Comparison of ENCODE assay signal across 8 mouse cellular contexts in the genomic region with DNA sequence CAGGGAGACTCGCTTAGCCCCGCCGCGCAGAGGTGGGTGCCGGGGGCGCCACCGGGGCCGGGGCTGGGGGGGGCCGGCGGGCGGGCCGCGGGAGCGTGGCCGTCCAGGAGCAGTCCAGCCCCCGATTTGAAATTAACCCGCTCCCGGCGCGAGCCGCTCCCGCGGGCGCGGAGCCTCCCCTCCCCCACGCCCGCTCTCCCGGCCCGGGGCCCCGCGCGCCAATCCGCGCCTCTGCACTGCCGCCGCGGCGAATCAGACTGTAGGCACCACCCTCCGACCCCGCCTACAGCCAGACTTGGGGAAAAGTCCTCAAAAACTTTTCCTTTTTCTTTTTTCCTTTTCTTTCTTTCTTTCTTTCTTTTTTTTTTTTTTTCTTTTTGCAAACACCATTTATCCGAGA. TPM values are rescaled to one million over a fixed set of nuclear protein-coding genes. Genes with fewer than 3 reads are reported as not detected.
DNase-seq lines count a peak whose midpoint lies in the region; ATAC-seq and TF ChIP-seq lines count a peak whose summit lies in the region.

E2f8 (minus strand) TSS at position 111 of the 400 bp plus-strand sequence.

- H3K4me2 ChIP-seq in hindbrain, embryonic 16.5 days (ENCODE audit: low read length): peak within 1 kb of the TSS; percentile 100
- H3K4me2 ChIP-seq in liver, embryonic 12.5 days: peak within 1 kb of the TSS; percentile 93
- peak within 1 kb of the TSS; percentile 100 for H3K4me2 ChIP-seq in neural tube, embryonic 12.5 days (replicated peaks)

- no peak for ATAC-seq in cerebellum, adult (ENCODE audit: insufficient number of reproducible peaks, low FRiP score, low TSS enrichment)
- peak; percentile 57 for ATAC-seq in hindbrain, embryonic 16.5 days
- ATAC-seq in liver, embryonic 12.5 days: peak; percentile 73
- peak; percentile 90 for ATAC-seq in neural tube, embryonic 12.5 days (ENCODE audit: low FRiP score, low read depth)

- no peaks in the 10 kb centered on the region for H3K9me3 ChIP-seq in hindbrain, embryonic 16.5 days (ENCODE audit: control insufficient read depth, low read length)
- no peaks in the 10 kb centered on the region for H3K9me3 ChIP-seq in liver, embryonic 12.5 days (replicated peaks)
- H3K9me3 ChIP-seq in neural tube, embryonic 12.5 days: no peaks in the 10 kb centered on the region

- no peak for TF ChIP-seq POLR2A in thymus, adult 2 months (IDR thresholded peaks at IDR 0.05; ENCODE audit: control insufficient read depth, extremely low read depth, insufficient read depth, low read length, poor library complexity)

- H3K4me3 ChIP-seq in gastrocnemius, adult 2 months: peak within 1 kb of the TSS; percentile 89
- H3K4me3 ChIP-seq in hindbrain, embryonic 16.5 days (ENCODE audit: low read length): peak within 1 kb of the TSS; percentile 72
- H3K4me3 ChIP-seq in liver, embryonic 12.5 days: peak within 1 kb of the TSS; percentile 84
- H3K4me3 ChIP-seq in neural tube, embryonic 12.5 days: peak within 1 kb of the TSS; percentile 70
- peak within 1 kb of the TSS; percentile 60 for H3K4me3 ChIP-seq in thymus, adult 2 months (ENCODE audit: control insufficient read depth, insufficient read depth, low read length)

- intact Hi-C loops in gastrocnemius, adult 2 months (cut with DNase I): no loop called here

- TF ChIP-seq CTCF in gastrocnemius, adult 2 months (IDR thresholded peaks at IDR 0.05): no peak
- no peak for TF ChIP-seq CTCF in thymus, adult 2 months (IDR thresholded peaks at IDR 0.05; ENCODE audit: borderline replicate concordance, control insufficient read depth, extremely low read depth, insufficient read depth, low read length, poor library complexity)

- under 1% methylated on average over 28 of the region's 41 CpGs for WGBS in hindbrain, embryonic 16.5 days
- 0% methylated on average over 23 of the region's 41 CpGs for WGBS in liver, embryonic 12.5 days (ENCODE audit: insufficient replicate concordance)
- under 1% methylated on average over 26 of the region's 41 CpGs for WGBS in neural tube, embryonic 12.5 days
- WGBS in thymus, adult 2 months: under 1% methylated on average over 41 of the region's 41 CpGs

- H3K27ac ChIP-seq in gastrocnemius, adult 2 months: no peak within 1 kb of the TSS
- no peak within 1 kb of the TSS for H3K27ac ChIP-seq in hindbrain, embryonic 16.5 days (ENCODE audit: low read depth, low read length)
- peak within 1 kb of the TSS; percentile 96 for H3K27ac ChIP-seq in liver, embryonic 12.5 days
- no peak within 1 kb of the TSS for H3K27ac ChIP-seq in neural tube, embryonic 12.5 days
- no peak within 1 kb of the TSS for H3K27ac ChIP-seq in thymus, adult 2 months (ENCODE audit: control insufficient read depth, insufficient read depth, low read length)

- H3K27me3 ChIP-seq in hindbrain, embryonic 16.5 days (replicated peaks; ENCODE audit: control insufficient read depth, insufficient read depth, low read length): peaks cover 12% of the 10 kb centered on the region
- peaks cover 26% of the 10 kb centered on the region for H3K27me3 ChIP-seq in liver, embryonic 12.5 days (replicated peaks)
- peaks cover 21% of the 10 kb centered on the region for H3K27me3 ChIP-seq in neural tube, embryonic 12.5 days (replicated peaks)
- no peaks in the 10 kb centered on the region for H3K27me3 ChIP-seq in thymus, adult 2 months (ENCODE audit: control insufficient read depth, insufficient read depth, low read length)

- H3K4me1 ChIP-seq in hindbrain, embryonic 16.5 days (ENCODE audit: control insufficient read depth, insufficient read depth, low read depth, low read length): peaks cover 7% of the 10 kb centered on the region
- H3K4me1 ChIP-seq in liver, embryonic 12.5 days: peaks cover 52% of the 10 kb centered on the region
- H3K4me1 ChIP-seq in neural tube, embryonic 12.5 days: peaks cover 23% of the 10 kb centered on the region
- peaks cover 20% of the 10 kb centered on the region for H3K4me1 ChIP-seq in thymus, adult 2 months (replicated peaks; ENCODE audit: control insufficient read depth, insufficient read depth, low read length)

- H3K9ac ChIP-seq in hindbrain, embryonic 16.5 days (ENCODE audit: low read depth, low read length): peak within 1 kb of the TSS; percentile 57
- peak within 1 kb of the TSS; percentile 100 for H3K9ac ChIP-seq in liver, embryonic 12.5 days
- peak within 1 kb of the TSS; percentile 79 for H3K9ac ChIP-seq in neural tube, embryonic 12.5 days

- H3K36me3 ChIP-seq in hindbrain, embryonic 16.5 days (ENCODE audit: control insufficient read depth, insufficient read depth, low read length): no peaks in the 10 kb centered on the region
- H3K36me3 ChIP-seq in liver, embryonic 12.5 days: peaks cover 31% of the 10 kb centered on the region
- 0 out of 2 replicates have a peak, but pooled peaks cover 8% of the 10 kb centered on the region for H3K36me3 ChIP-seq in neural tube, embryonic 12.5 days
- H3K36me3 ChIP-seq in thymus, adult 2 months (ENCODE audit: control insufficient read depth, insufficient read depth, low read length): peaks cover 10% of the 10 kb centered on the region

- peak; percentile 26 for DNase-seq in cerebellum, adult 11-12 months
- peak; percentile 16 for DNase-seq in cerebellum, adult 9-11 months
- peak; percentile 86 for DNase-seq in gastrocnemius, adult 2 months
- peak; percentile 78 for DNase-seq in thymus, adult 2 months

RNA-seq across cellular contexts. Expression of gene E2f8, which starts in this region (rescaled TPM):
- total RNA-seq in gastrocnemius, adult 2 months (2021): not detected
- polyA plus RNA-seq in hindbrain, embryonic 16.5 days (2015; fragmentation: Nextera tagmentation; extraction: Ambion mirVana): 2.5 and 3.7 TPM in 2 replicates
- 34.5 and 38.7 TPM in 2 replicates for polyA plus RNA-seq in liver, embryonic 12.5 days (2016; fragmentation: Nextera tagmentation; extraction: Ambion mirVana)
- 9.2 and 12.6 TPM in 2 replicates for polyA plus RNA-seq in neural tube, embryonic 12.5 days (2016; fragmentation: Nextera tagmentation; extraction: Ambion mirVana)
- polyA plus RNA-seq in thymus, adult 2 months (2012; rRNA removed): 28.3 and 44.8 TPM in 2 replicates

Comparison
In these comparisons a context has a peak if more than half of its experiments do, and no peak if none do; other contexts are left out.
1. Peak in DNase-seq and H3K4me3 ChIP-seq in gastrocnemius, adult 2 months; RNA of the gene not detected or under 1 TPM.
2. DNase-seq: peak in every context shown above with its lines; median percentile 86 in gastrocnemius, adult 2 months; 78 in thymus, adult 2 months; 26 in cerebellum, adult 11-12 months; 16 in cerebellum, adult 9-11 months.